Mouse (Mus musculus): ENCODE data around the gene Ulk1. TPM values are rescaled to one million over a fixed set of nuclear protein-coding genes. Genes with fewer than 3 reads are reported as not detected.

Ulk1 gene
- polyA plus RNA-seq, 1 experiment from 2014 or later = 17.4 TPM

- 89% methylated on average over 7 of the region's 7 CpGs for WGBS
Measured at GRCm38 (mm10) chr5:110739496-110740275, 70.2 kb downstream of the Ulk1 start.

DNA sequence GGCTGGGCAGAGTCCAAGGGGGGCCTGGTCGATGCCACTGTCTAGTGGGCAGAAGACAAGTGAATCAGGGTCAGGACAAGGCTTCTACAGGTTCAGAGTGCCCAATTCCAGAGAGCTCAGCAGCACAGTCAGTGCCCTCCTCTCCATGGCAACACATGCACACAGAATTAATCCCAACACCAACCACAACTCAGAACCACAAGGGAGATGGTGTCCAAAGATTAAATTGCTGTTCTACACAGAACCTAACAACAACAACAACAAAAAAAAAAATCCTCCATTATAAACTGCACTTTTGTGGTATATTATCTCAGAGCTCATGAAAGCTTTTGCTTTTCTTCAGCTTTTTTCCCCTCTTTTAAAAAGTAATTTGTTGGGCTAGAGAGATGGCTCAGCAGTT, 74.3 kb downstream of the Ulk1 start:
- no peak for ATAC-seq (ENCODE audit: insufficient number of reproducible peaks, low FRiP score)
- no peak overlapping the region for H3K27ac ChIP-seq (ENCODE audit: poor library complexity, severe bottlenecking)
- H3K4me1 ChIP-seq (replicated peaks) = no peaks in the 10 kb centered on the region
- WGBS = 92% methylated on average over 1 of the region's 1 CpGs
- H3K9me3 ChIP-seq (replicated peaks) = no peaks in the 10 kb centered on the region
- peaks cover 75% of the 10 kb centered on the region for H3K36me3 ChIP-seq
- no peak overlapping the region for H3K9ac ChIP-seq
- no peak overlapping the region for H3K4me3 ChIP-seq
- H3K27me3 ChIP-seq (replicated peaks) = no peaks in the 10 kb centered on the region
- no peak overlapping the region for H3K4me2 ChIP-seq

More at GRCm38 (mm10) chr5:110739496-110740275, 70.2 kb downstream of the Ulk1 start:
- H3K9me3 ChIP-seq (replicated peaks) = no peaks in the 10 kb centered on the region
- no peak overlapping the region for H3K27ac ChIP-seq (ENCODE audit: poor library complexity, severe bottlenecking)
- H3K36me3 ChIP-seq = peaks cover 54% of the 10 kb centered on the region
- H3K27me3 ChIP-seq (replicated peaks) = no peaks in the 10 kb centered on the region
- no peak for ATAC-seq (ENCODE audit: insufficient number of reproducible peaks, low FRiP score)
- H3K4me1 ChIP-seq (replicated peaks) = no peaks in the 10 kb centered on the region
- H3K4me3 ChIP-seq = no peak overlapping the region
- H3K9ac ChIP-seq = no peak overlapping the region
- H3K4me2 ChIP-seq = no peak overlapping the region

Other genes with a start within 250 kb of the Ulk1 start
- 34.0 and 35.7 TPM in 2 replicates for gene Noc4l, start 156.7 kb downstream of the Ulk1 start, polyA plus RNA-seq (2016; fragmentation: Nextera tagmentation; extraction: Ambion mirVana)
- gene Ddx51, start 156.6 kb downstream of the Ulk1 start, polyA plus RNA-seq (2016; fragmentation: Nextera tagmentation; extraction: Ambion mirVana) = 20.6 and 24.1 TPM in 2 replicates
- 32.1 and 32.7 TPM in 2 replicates for gene Ep400, start 39.4 kb downstream of the Ulk1 start, polyA plus RNA-seq (2016; fragmentation: Nextera tagmentation; extraction: Ambion mirVana)
- 33.8 and 37.8 TPM in 2 replicates for gene Pus1, start 29.4 kb downstream of the Ulk1 start, polyA plus RNA-seq (2016; fragmentation: Nextera tagmentation; extraction: Ambion mirVana)
- gene Hscb, start 29.7 kb upstream of the Ulk1 start, polyA plus RNA-seq (2016; fragmentation: Nextera tagmentation; extraction: Ambion mirVana) = 32.3 and 33.4 TPM in 2 replicates
- gene Chek2, start 29.9 kb upstream of the Ulk1 start, polyA plus RNA-seq (2016; fragmentation: Nextera tagmentation; extraction: Ambion mirVana) = 18.4 and 19.4 TPM in 2 replicates
- gene Ttc28, start 69.7 kb upstream of the Ulk1 start, polyA plus RNA-seq (2016; fragmentation: Nextera tagmentation; extraction: Ambion mirVana) = 10.3 and 12.1 TPM in 2 replicates

All from heart, embryonic 12.5 days (tissue).